Mouse (Mus musculus) heart, postnatal 0 days (tissue): ENCODE results near the gene Cacfd1.
A peak's percentile ranks its signal among the peaks of the same experiment; 100 is the strongest.

Experiments used
- CTCF ChIP-seq: IDR thresholded peaks from 2 replicates; pipeline ENCODE4 v1.5.1; 2016; ENCODE audit warnings: antibody characterized with exemption, control low read depth, low read depth
- EP300 ChIP-seq: IDR thresholded peaks from 2 replicates; pipeline ENCODE4 v1.6.1; 2016; ENCODE audit warnings: antibody characterized with exemption, low read depth

GRCm38 (mm10) chr2:26967262-26967661, 42.5 kb upstream of the Cacfd1 start:
- TF ChIP-seq EP300 (no peak), CTCF (peak; percentile 10; the same call in 1 of the 2 replicates)
